Mouse (Mus musculus): Measurements from ENCODE around the gene Tbk1. TPM values are rescaled to one million over a fixed set of nuclear protein-coding genes. Genes with fewer than 3 reads are reported as not detected.

Gene Tbk1
- polyA plus RNA-seq, 1 experiment from 2014 or later = 26.4 TPM

DNA sequence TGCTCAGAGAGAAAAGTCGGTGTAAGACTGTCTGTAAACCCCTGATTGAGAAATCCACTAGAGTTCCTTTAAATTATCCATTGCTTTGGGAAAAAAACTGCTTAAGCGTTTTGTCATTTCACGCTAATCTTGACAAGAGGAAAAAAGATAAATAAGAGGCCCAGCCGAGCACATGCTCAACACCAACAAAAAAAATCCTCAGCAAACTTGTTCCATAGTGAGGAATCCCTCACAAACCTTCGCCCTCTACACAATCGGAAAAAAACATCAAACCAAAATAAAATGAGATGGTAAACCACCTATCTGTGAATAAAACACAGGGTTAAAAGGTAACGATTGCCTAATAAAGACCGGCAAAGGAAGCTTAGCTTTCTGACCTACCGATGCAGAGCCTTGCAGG is 38.4 kb upstream of the Tbk1 start:
- peak overlapping the region; percentile 90 for H3K9ac ChIP-seq (ENCODE audit: low read length)
- peaks cover 6 to 11% of the 10 kb centered on the region in 2 experiments for H3K4me1 ChIP-seq (ENCODE audit: control insufficient read depth in 2 of 2, insufficient read depth in 2 of 2, low read length in 2 of 2)
- peak overlapping the region; percentile 90 for H3K4me2 ChIP-seq (ENCODE audit: low read length)
- no peaks in the 10 kb centered on the region for H3K27me3 ChIP-seq (ENCODE audit: control insufficient read depth, insufficient read depth, low read length)
- no peaks in the 10 kb centered on the region for H3K9me3 ChIP-seq (ENCODE audit: control insufficient read depth, low read length)
- peak overlapping the region in 1 of 2 experiments; percentile 95; a peak in 2 of 4 replicates for H3K27ac ChIP-seq (replicated peaks in 1 of 2; ENCODE audit: control insufficient read depth in 1 of 2, insufficient read depth in 1 of 2, low read depth in 2 of 2, low read length in 2 of 2)
- peak overlapping the region; percentile 71 to 96; a peak in 3 of 4 replicates for H3K4me3 ChIP-seq (ENCODE audit: control insufficient read depth in 1 of 2, insufficient read depth in 1 of 2, low read depth in 1 of 2, low read length in 2 of 2)
- H3K36me3 ChIP-seq (ENCODE audit: control insufficient read depth, insufficient read depth, low read length) = peaks cover 28% of the 10 kb centered on the region
- WGBS = 12% methylated on average over 9 of the region's 9 CpGs
- no peak for ATAC-seq (ENCODE audit: insufficient number of reproducible peaks, insufficient read depth, low FRiP score, low read depth)

GRCm38 (mm10) chr10:121623670-121624069 is 37.1 kb upstream of the Tbk1 start:
- no peak overlapping the region for H3K9ac ChIP-seq (ENCODE audit: low read length)
- ATAC-seq (ENCODE audit: insufficient number of reproducible peaks, insufficient read depth, low FRiP score, low read depth) = no peak
- WGBS = 66% methylated on average over 7 of the region's 7 CpGs
- H3K4me1 ChIP-seq (ENCODE audit: control insufficient read depth in 2 of 2, insufficient read depth in 2 of 2, low read length in 2 of 2) = peaks cover 6 to 11% of the 10 kb centered on the region in 2 experiments
- H3K27me3 ChIP-seq (ENCODE audit: control insufficient read depth, insufficient read depth, low read length) = no peaks in the 10 kb centered on the region
- no peak overlapping the region for H3K4me2 ChIP-seq (ENCODE audit: low read length)
- H3K36me3 ChIP-seq (ENCODE audit: control insufficient read depth, insufficient read depth, low read length) = peaks cover 40% of the 10 kb centered on the region
- H3K9me3 ChIP-seq (ENCODE audit: control insufficient read depth, low read length) = no peaks in the 10 kb centered on the region
- H3K4me3 ChIP-seq (ENCODE audit: control insufficient read depth in 1 of 2, insufficient read depth in 1 of 2, low read depth in 1 of 2, low read length in 2 of 2) = no peak overlapping the region
- no peak overlapping the region for H3K27ac ChIP-seq (replicated peaks in 1 of 2; ENCODE audit: control insufficient read depth in 1 of 2, insufficient read depth in 1 of 2, low read depth in 2 of 2, low read length in 2 of 2)

DNA sequence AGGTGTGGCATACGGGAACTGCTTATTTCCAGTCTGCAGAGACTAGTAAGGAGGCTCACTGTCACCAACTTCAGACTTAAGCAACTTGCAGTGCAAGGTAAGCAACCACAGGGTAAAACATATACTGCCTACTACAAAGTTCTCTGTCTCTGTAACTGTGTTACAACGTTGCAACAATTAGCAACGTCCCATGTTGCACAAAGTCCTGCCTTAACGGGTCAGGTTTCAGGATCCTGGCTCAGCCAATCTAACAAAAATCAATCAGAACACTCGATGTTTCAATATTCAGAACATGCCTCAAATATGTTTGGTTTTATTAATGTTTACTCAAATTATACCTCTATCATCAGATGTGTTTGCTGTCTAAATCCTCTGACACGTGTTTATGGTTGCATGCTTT is 35.8 kb upstream of the Tbk1 start:
- H3K27ac ChIP-seq (replicated peaks in 1 of 2; ENCODE audit: control insufficient read depth in 1 of 2, insufficient read depth in 1 of 2, low read depth in 2 of 2, low read length in 2 of 2) = no peak overlapping the region
- H3K36me3 ChIP-seq (ENCODE audit: control insufficient read depth, insufficient read depth, low read length) = peaks cover 53% of the 10 kb centered on the region
- H3K4me3 ChIP-seq (ENCODE audit: control insufficient read depth in 1 of 2, insufficient read depth in 1 of 2, low read depth in 1 of 2, low read length in 2 of 2) = no peak overlapping the region
- no peaks in the 10 kb centered on the region for H3K9me3 ChIP-seq (ENCODE audit: control insufficient read depth, low read length)
- WGBS = 91% methylated on average over 6 of the region's 6 CpGs
- peaks cover 6 to 11% of the 10 kb centered on the region in 2 experiments for H3K4me1 ChIP-seq (ENCODE audit: control insufficient read depth in 2 of 2, insufficient read depth in 2 of 2, low read length in 2 of 2)
- no peak overlapping the region for H3K4me2 ChIP-seq (ENCODE audit: low read length)
- H3K9ac ChIP-seq (ENCODE audit: low read length) = no peak overlapping the region
- H3K27me3 ChIP-seq (ENCODE audit: control insufficient read depth, insufficient read depth, low read length) = no peaks in the 10 kb centered on the region
- no peak for ATAC-seq (ENCODE audit: insufficient number of reproducible peaks, insufficient read depth, low FRiP score, low read depth)

GRCm38 (mm10) chr10:121615935-121616334 is 29.3 kb upstream of the Tbk1 start:
- Histone ChIP-seq H3K4me1 (ENCODE audit: control insufficient read depth in 2 of 2, insufficient read depth in 2 of 2, low read length in 2 of 2) (no peaks in the 10 kb centered on the region), H3K9me3 (ENCODE audit: control insufficient read depth, low read length) (no peaks in the 10 kb centered on the region), H3K27me3 (ENCODE audit: control insufficient read depth, insufficient read depth, low read length) (no peaks in the 10 kb centered on the region), H3K4me2 (ENCODE audit: low read length) (no peak overlapping the region), H3K9ac (ENCODE audit: low read length) (no peak overlapping the region), H3K27ac (replicated peaks in 1 of 2; ENCODE audit: control insufficient read depth in 1 of 2, insufficient read depth in 1 of 2, low read depth in 2 of 2, low read length in 2 of 2) (no peak overlapping the region), H3K36me3 (ENCODE audit: control insufficient read depth, insufficient read depth, low read length) (peaks cover 89% of the 10 kb centered on the region), H3K4me3 (ENCODE audit: control insufficient read depth in 1 of 2, insufficient read depth in 1 of 2, low read depth in 1 of 2, low read length in 2 of 2) (no peak overlapping the region)
- 75% methylated on average over 7 of the region's 7 CpGs for WGBS
- no peak for ATAC-seq (ENCODE audit: insufficient number of reproducible peaks, insufficient read depth, low FRiP score, low read depth)

- WGBS = 91% methylated on average over 13 of the region's 13 CpGs
- no peaks in the 10 kb centered on the region for H3K27me3 ChIP-seq (ENCODE audit: control insufficient read depth, insufficient read depth, low read length)
- no peak overlapping the region for H3K27ac ChIP-seq (replicated peaks in 1 of 2; ENCODE audit: control insufficient read depth in 1 of 2, insufficient read depth in 1 of 2, low read depth in 2 of 2, low read length in 2 of 2)
These were observed 28.7 kb upstream of the Tbk1 start for GRCm38 (mm10) chr10:121615146-121615870.

GRCm38 (mm10) chr10:121613570-121613969 is 27.0 kb upstream of the Tbk1 start:
- no peaks in the 10 kb centered on the region for H3K4me1 ChIP-seq (ENCODE audit: control insufficient read depth in 2 of 2, insufficient read depth in 2 of 2, low read length in 2 of 2)
- H3K4me3 ChIP-seq (ENCODE audit: control insufficient read depth in 1 of 2, insufficient read depth in 1 of 2, low read depth in 1 of 2, low read length in 2 of 2) = no peak overlapping the region
- WGBS = 71% methylated on average over 13 of the region's 13 CpGs
- peak; percentile 57; the same call in 1 of the 2 replicates for ATAC-seq (ENCODE audit: insufficient number of reproducible peaks, insufficient read depth, low FRiP score, low read depth)
- no peak overlapping the region for H3K9ac ChIP-seq (ENCODE audit: low read length)
- H3K4me2 ChIP-seq (ENCODE audit: low read length) = no peak overlapping the region
- H3K27me3 ChIP-seq (ENCODE audit: control insufficient read depth, insufficient read depth, low read length) = no peaks in the 10 kb centered on the region
- no peaks in the 10 kb centered on the region for H3K9me3 ChIP-seq (ENCODE audit: control insufficient read depth, low read length)
- peaks cover 92% of the 10 kb centered on the region for H3K36me3 ChIP-seq (ENCODE audit: control insufficient read depth, insufficient read depth, low read length)
- H3K27ac ChIP-seq (replicated peaks in 1 of 2; ENCODE audit: control insufficient read depth in 1 of 2, insufficient read depth in 1 of 2, low read depth in 2 of 2, low read length in 2 of 2) = peak overlapping the region; percentile 32 to 64; a peak in 3 of 4 replicates

More at GRCm38 (mm10) chr10:121615146-121615870, 28.7 kb upstream of the Tbk1 start:
- no peak for ATAC-seq (ENCODE audit: insufficient number of reproducible peaks, insufficient read depth, low FRiP score, low read depth)
- Histone ChIP-seq H3K9me3 (ENCODE audit: control insufficient read depth, low read length) (no peaks in the 10 kb centered on the region), H3K9ac (ENCODE audit: low read length) (no peak overlapping the region), H3K36me3 (ENCODE audit: control insufficient read depth, insufficient read depth, low read length) (peaks cover 92% of the 10 kb centered on the region), H3K4me1 (ENCODE audit: control insufficient read depth in 2 of 2, insufficient read depth in 2 of 2, low read length in 2 of 2) (no peaks in the 10 kb centered on the region), H3K4me3 (ENCODE audit: control insufficient read depth in 1 of 2, insufficient read depth in 1 of 2, low read depth in 1 of 2, low read length in 2 of 2) (no peak overlapping the region), H3K4me2 (ENCODE audit: low read length) (no peak overlapping the region)

- Histone ChIP-seq H3K27me3 (ENCODE audit: control insufficient read depth, insufficient read depth, low read length) (no peaks in the 10 kb centered on the region), H3K4me1 (ENCODE audit: control insufficient read depth in 2 of 2, insufficient read depth in 2 of 2, low read length in 2 of 2) (no peaks in the 10 kb centered on the region), H3K4me3 (ENCODE audit: control insufficient read depth in 1 of 2, insufficient read depth in 1 of 2, low read depth in 1 of 2, low read length in 2 of 2) (no peak overlapping the region), H3K9ac (ENCODE audit: low read length) (no peak overlapping the region), H3K9me3 (ENCODE audit: control insufficient read depth, low read length) (no peaks in the 10 kb centered on the region), H3K36me3 (ENCODE audit: control insufficient read depth, insufficient read depth, low read length) (peaks cover 92% of the 10 kb centered on the region), H3K27ac (replicated peaks in 1 of 2; ENCODE audit: control insufficient read depth in 1 of 2, insufficient read depth in 1 of 2, low read depth in 2 of 2, low read length in 2 of 2) (0 out of 4 replicates have a peak overlapping the region, but pooled peaks of 1 of the 2 experiments have one; percentile 38), H3K4me2 (ENCODE audit: low read length) (no peak overlapping the region)
- 81% methylated on average over 6 of the region's 6 CpGs for WGBS
- ATAC-seq (ENCODE audit: insufficient number of reproducible peaks, insufficient read depth, low FRiP score, low read depth) = no peak
These were observed 25.9 kb upstream of the Tbk1 start for GRCm38 (mm10) chr10:121612448-121612847.
